Mouse (Mus musculus) stomach, postnatal 0 days (tissue): Measurements from ENCODE around the gene Ovca2. TPM values are rescaled to one million over a fixed set of nuclear protein-coding genes. Genes with fewer than 3 reads are reported as not detected.

Experiments
- ATAC-seq: fragments of 200-750 bp; cut with Nextera tagmentation; 2 replicates; pipeline ENCODE4 v1.8.0; 2017; ENCODE audit not compliant: low FRiP score, low TSS enrichment
- DNase-seq: peaks from one replicate; pipeline ENCODE4 v3.0.0-alpha.2; 2016; ENCODE audit warnings: low spot score
- H3K27ac ChIP-seq: fragments of 300-500 bp; sonication (generic); replicated peaks from 2 replicates; pipeline ENCODE4 v1.5.1; 2014; ENCODE audit warnings: mild to moderate bottlenecking, control low read depth
- H3K27me3 ChIP-seq: fragments of 300-500 bp; sonication (generic); 2 replicates; pipeline ENCODE4 v1.6.1; 2014; ENCODE audit warnings: low read length; ENCODE audit not compliant: control insufficient read depth, insufficient read depth
- H3K36me3 ChIP-seq: fragments of 300-500 bp; sonication (generic); 2 replicates; pipeline ENCODE4 v1.6.1; 2014; ENCODE audit warnings: low read length, mixed read lengths; ENCODE audit not compliant: control insufficient read depth, insufficient read depth
- H3K4me1 ChIP-seq: fragments of 300-500 bp; sonication (generic); replicated peaks from 2 replicates; pipeline ENCODE4 v1.6.1; 2014; ENCODE audit warnings: antibody characterized with exemption; ENCODE audit not compliant: control insufficient read depth, insufficient read depth
- H3K4me2 ChIP-seq: fragments of 300-500 bp; sonication (generic); replicated peaks from 2 replicates; pipeline ENCODE4 v1.6.1; 2014; ENCODE audit warnings: low read depth, mild to moderate bottlenecking, control low read depth, moderate library complexity
- H3K4me3 ChIP-seq: fragments of 300-500 bp; sonication (generic); 2 replicates; pipeline ENCODE4 v1.5.1; 2014; ENCODE audit warnings: low read depth, low read length, control low read depth
- H3K9ac ChIP-seq: fragments of 300-500 bp; sonication (generic); 2 replicates; pipeline ENCODE4 v1.6.1; 2014; ENCODE audit warnings: mild to moderate bottlenecking, low read length, control low read depth, mixed read lengths
- H3K9me3 ChIP-seq: fragments of 300-500 bp; sonication (generic); 2 replicates; pipeline ENCODE4 v1.6.1; 2016; ENCODE audit warnings: low read length; ENCODE audit not compliant: control insufficient read depth
- CTCF ChIP-seq: IDR thresholded peaks from 2 replicates; pipeline ENCODE4 v1.5.1; 2016; ENCODE audit warnings: antibody characterized with exemption, low read depth, mild to moderate bottlenecking, moderate library complexity
- EP300 ChIP-seq: optimal IDR thresholded peaks from 2 replicates; pipeline ENCODE3; 2016; ENCODE audit warnings: antibody characterized with exemption
- WGBS: fragments of 180-500 bp; shearing (Covaris S2); extraction: QIAGEN DNeasy Blood & Tissue Kit; methylation state at CpG from one replicate; pipeline ENCODE4 v1.1.7; 2014; 5-methylcytosine and 5-hydroxymethylcytosine counted together
- polyA plus RNA-seq: library from polyadenylated mRNA; unstranded; fragments of >200 nt; fragmentation: Nextera tagmentation; extraction: Ambion mirVana; gene quantifications from 2 replicates; pipeline ENCODE4 v1.2.1, GENCODE M21; 2015

Gene Ovca2
- polyA plus RNA-seq, 1 experiment from 2014 or later = 19.3 TPM

- ATAC-seq (no peak), DNase-seq (no peak)
- TF ChIP-seq CTCF (no peak), EP300 (no peak)
- Histone ChIP-seq H3K27me3 (no peaks in the 10 kb centered on the region), H3K4me2 (no peak overlapping the region), H3K27ac (no peak overlapping the region), H3K4me1 (peaks cover 4% of the 10 kb centered on the region), H3K4me3 (no peak overlapping the region), H3K36me3 (no peaks in the 10 kb centered on the region), H3K9ac (no peak overlapping the region), H3K9me3 (no peaks in the 10 kb centered on the region)
- 75% methylated on average over 4 of the region's 4 CpGs for whole genome bisulfite sequencing
Measured at GRCm38 (mm10) chr11:75210093-75210492, 31.5 kb upstream of the Ovca2 start.

GRCm38 (mm10) chr11:75209363-75209762 lies 30.7 kb upstream of the Ovca2 start:
- Histone ChIP-seq H3K27me3 (no peaks in the 10 kb centered on the region), H3K36me3 (no peaks in the 10 kb centered on the region), H3K9ac (no peak overlapping the region), H3K4me3 (no peak overlapping the region), H3K27ac (no peak overlapping the region), H3K9me3 (no peaks in the 10 kb centered on the region), H3K4me1 (peaks cover 4% of the 10 kb centered on the region), H3K4me2 (no peak overlapping the region)
- ATAC-seq = no peak
- DNase-seq = no peak
- no peak for TF ChIP-seq EP300
- no peak for TF ChIP-seq CTCF
- 91% methylated on average over 4 of the region's 4 CpGs for WGBS

GRCm38 (mm10) chr11:75206347-75206746 lies 27.7 kb upstream of the Ovca2 start:
- Histone ChIP-seq H3K4me1 (no peaks in the 10 kb centered on the region), H3K9me3 (no peaks in the 10 kb centered on the region), H3K4me3 (no peak overlapping the region), H3K36me3 (no peaks in the 10 kb centered on the region), H3K4me2 (no peak overlapping the region), H3K9ac (no peak overlapping the region), H3K27me3 (no peaks in the 10 kb centered on the region), H3K27ac (no peak overlapping the region)
- ATAC-seq (no peak), DNase-seq (no peak)
- TF ChIP-seq CTCF (no peak), EP300 (no peak)
- WGBS = 62% methylated on average over 4 of the region's 4 CpGs

- Histone ChIP-seq H3K36me3 (no peaks in the 10 kb centered on the region), H3K9ac (no peak overlapping the region), H3K4me2 (no peak overlapping the region), H3K4me3 (no peak overlapping the region), H3K4me1 (no peaks in the 10 kb centered on the region), H3K27me3 (no peaks in the 10 kb centered on the region), H3K9me3 (no peaks in the 10 kb centered on the region), H3K27ac (no peak overlapping the region)
- no peak for TF ChIP-seq EP300
- TF ChIP-seq CTCF = no peak
- no peak for ATAC-seq
- DNase-seq = no peak
- WGBS = 55% methylated on average over 9 of the region's 9 CpGs
Measured at GRCm38 (mm10) chr11:75204472-75204871, 25.8 kb upstream of the Ovca2 start.

- no peak overlapping the region for H3K4me3 ChIP-seq
- no peak for ATAC-seq
- H3K9me3 ChIP-seq = no peaks in the 10 kb centered on the region
- no peaks in the 10 kb centered on the region for H3K4me1 ChIP-seq
- 86% methylated on average over 4 of the region's 4 CpGs for WGBS
- no peak overlapping the region for H3K4me2 ChIP-seq
- no peak for TF ChIP-seq EP300
- no peak for TF ChIP-seq CTCF
- H3K27ac ChIP-seq = no peak overlapping the region
- no peaks in the 10 kb centered on the region for H3K36me3 ChIP-seq
- no peak for DNase-seq
- H3K27me3 ChIP-seq = no peaks in the 10 kb centered on the region
- no peak overlapping the region for H3K9ac ChIP-seq
Measured at GRCm38 (mm10) chr11:75203926-75204325, 25.3 kb upstream of the Ovca2 start.

GRCm38 (mm10) chr11:75201721-75202120 lies 23.1 kb upstream of the Ovca2 start:
- DNase-seq (no peak), ATAC-seq (no peak)
- Histone ChIP-seq H3K4me1 (no peaks in the 10 kb centered on the region), H3K27me3 (no peaks in the 10 kb centered on the region), H3K9me3 (no peaks in the 10 kb centered on the region), H3K36me3 (no peaks in the 10 kb centered on the region), H3K4me2 (no peak overlapping the region), H3K4me3 (no peak overlapping the region), H3K9ac (no peak overlapping the region), H3K27ac (no peak overlapping the region)
- TF ChIP-seq EP300 (no peak), CTCF (no peak)
- WGBS = 50% methylated on average over 8 of the region's 8 CpGs
